Mouse (Mus musculus) liver, embryonic 11.5 days (tissue): Measurements from ENCODE around the gene Etv2. TPM values are rescaled to one million over a fixed set of nuclear protein-coding genes. Genes with fewer than 3 reads are reported as not detected.

Experiments used
- ATAC-seq: fragments of 200-750 bp; cut with Nextera tagmentation; replicated peaks from 2 replicates; pipeline ENCODE4 v1.8.0; 2017; ENCODE audit warnings: moderate number of reproducible peaks, mild to moderate bottlenecking, moderate TSS enrichment, moderate library complexity; ENCODE audit not compliant: low FRiP score
- DNase-seq: peaks from one replicate; pipeline ENCODE4 v3.0.0-alpha.2; 2017; ENCODE audit warnings: low spot score
- H3K27ac ChIP-seq: fragments of 300-500 bp; sonication (generic); 2 replicates; pipeline ENCODE4 v1.5.1; 2014; ENCODE audit warnings: mild to moderate bottlenecking, low read depth, low read length, control low read depth
- H3K27me3 ChIP-seq: fragments of 300-500 bp; sonication (generic); replicated peaks from 2 replicates; pipeline ENCODE4 v1.6.1; 2014; ENCODE audit warnings: low read length, mixed read lengths; ENCODE audit not compliant: control insufficient read depth, insufficient read depth
- H3K36me3 ChIP-seq: fragments of 300-500 bp; sonication (generic); 2 replicates; pipeline ENCODE4 v1.6.1; 2014; ENCODE audit warnings: mild to moderate bottlenecking, low read length, moderate library complexity, mixed read lengths; ENCODE audit not compliant: control insufficient read depth, insufficient read depth
- H3K4me1 ChIP-seq: fragments of 300-500 bp; sonication (generic); replicated peaks from 2 replicates; pipeline ENCODE4 v1.6.1; 2014; ENCODE audit warnings: low read length, mixed read lengths; ENCODE audit not compliant: control insufficient read depth, insufficient read depth
- H3K4me2 ChIP-seq: fragments of 300-500 bp; sonication (generic); 2 replicates; pipeline ENCODE4 v1.6.1; 2014; ENCODE audit warnings: mild to moderate bottlenecking, control low read depth, moderate library complexity
- H3K4me3 ChIP-seq: fragments of 300-500 bp; sonication (generic); 2 replicates; pipeline ENCODE4 v1.5.1; 2014; ENCODE audit warnings: low read depth, low read length, control low read depth
- H3K9ac ChIP-seq: fragments of 300-500 bp; sonication (generic); 2 replicates; pipeline ENCODE4 v1.6.1; 2014; ENCODE audit warnings: low read depth, low read length, control low read depth
- H3K9me3 ChIP-seq: fragments of 300-500 bp; sonication (generic); 2 replicates; pipeline ENCODE4 v1.6.1; 2016; ENCODE audit warnings: low read length, inconsistent platforms, mixed read lengths; ENCODE audit not compliant: control insufficient read depth
- WGBS: fragments of 180-500 bp; shearing (Covaris S2); extraction: QIAGEN DNeasy Blood & Tissue Kit; methylation state at CpG from one replicate; pipeline ENCODE4 v1.1.7; 2014; 5-methylcytosine and 5-hydroxymethylcytosine counted together
- polyA plus RNA-seq: library from polyadenylated mRNA; unstranded; fragments of >200 nt; fragmentation: Nextera tagmentation; extraction: Ambion mirVana; gene quantifications from 2 replicates; pipeline ENCODE4 v1.2.1, GENCODE M21; 2014

Etv2 gene
- polyA plus RNA-seq, 1 experiment from 2014 or later = 0.16 TPM

DNA sequence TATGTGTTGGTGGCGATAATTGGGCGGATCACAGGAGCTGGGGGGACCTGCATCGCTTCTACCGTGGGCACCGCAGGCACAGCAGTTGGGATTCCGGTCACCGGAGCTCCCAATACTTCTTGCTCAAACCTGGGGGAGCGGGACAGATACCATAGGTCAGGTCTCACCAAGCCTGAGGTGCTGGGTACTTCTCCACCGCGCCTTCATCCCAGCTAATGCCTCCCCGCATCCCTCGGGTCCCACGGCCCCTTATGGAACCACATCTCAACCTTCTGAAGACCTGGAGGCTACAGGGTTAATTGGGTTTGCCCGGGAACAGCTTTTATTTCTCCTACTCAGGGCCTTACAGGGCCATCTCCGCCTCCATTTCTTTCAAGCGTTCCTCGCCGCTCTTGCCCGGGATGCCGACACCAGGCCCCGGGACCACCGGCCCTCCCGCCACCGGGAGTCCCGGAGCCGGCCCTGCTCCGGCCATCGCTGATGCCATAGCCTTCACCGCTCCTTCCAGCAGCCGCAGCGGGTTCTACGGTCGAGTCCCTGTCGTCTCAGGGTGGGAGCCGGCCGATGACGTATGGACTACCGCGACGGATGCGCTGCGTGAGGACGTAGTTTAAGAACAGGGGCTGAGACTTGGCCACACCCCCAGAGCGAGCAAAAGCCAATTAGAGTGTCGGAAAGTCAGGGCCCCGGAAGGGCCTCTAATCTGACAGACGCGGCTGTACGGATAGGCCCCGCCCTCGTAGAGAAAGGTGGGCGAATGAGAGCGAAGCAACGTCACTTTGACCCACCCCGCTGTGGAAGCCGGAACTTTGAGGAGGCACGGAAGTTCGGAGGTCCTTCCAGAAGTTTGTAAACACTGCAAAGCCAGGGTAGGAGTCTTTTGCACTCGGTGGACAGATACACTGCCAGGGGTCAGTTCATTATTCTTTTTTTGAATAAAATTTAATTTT, 14.2 kb upstream of the Etv2 start, which contains the start of gene Rbm42:
Gene Rbm42, minus strand, starts transcription at position 727 of the 950 bp plus-strand sequence.
- H3K27ac ChIP-seq = no peak within 1 kb of the TSS
- 2% methylated on average over 59 of the region's 59 CpGs for WGBS
- no peaks in the 10 kb centered on the region for H3K27me3 ChIP-seq
- H3K4me3 ChIP-seq = peak within 1 kb of the TSS; percentile 89
- DNase-seq = peak; percentile 97
- peaks cover 29% of the 10 kb centered on the region for H3K36me3 ChIP-seq
- peak; percentile 100 for ATAC-seq
- H3K9ac ChIP-seq = peak within 1 kb of the TSS; percentile 85
- peak within 1 kb of the TSS; percentile 97 for H3K4me2 ChIP-seq
- H3K9me3 ChIP-seq = no peaks in the 10 kb centered on the region
- peaks cover 4% of the 10 kb centered on the region for H3K4me1 ChIP-seq

DNA sequence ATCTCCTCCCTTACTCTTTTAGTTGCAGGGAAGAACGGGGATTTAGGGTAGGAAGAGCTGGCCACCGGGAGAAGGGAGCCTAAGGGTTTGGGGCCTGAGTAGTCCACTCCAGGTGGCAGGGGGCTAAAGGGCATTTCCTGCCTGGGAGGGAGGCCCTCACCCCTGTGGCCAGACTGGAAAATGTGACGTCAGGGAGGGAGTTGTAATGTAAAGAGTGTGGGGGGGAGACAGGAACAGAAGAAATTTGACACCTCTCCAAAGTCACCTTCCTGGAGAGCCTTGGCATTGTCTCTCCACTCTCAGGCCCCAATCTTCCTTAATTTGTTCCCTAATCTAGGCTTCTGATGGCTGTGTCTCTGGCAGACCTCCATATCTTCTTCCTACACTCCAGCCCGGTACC, 3.4 kb upstream of the Etv2 start:
- WGBS = 25% methylated on average over 4 of the region's 4 CpGs
- DNase-seq (no peak), ATAC-seq (no peak)
- Histone ChIP-seq H3K36me3 (peaks cover 21% of the 10 kb centered on the region), H3K27me3 (peaks cover 24% of the 10 kb centered on the region), H3K27ac (no peak overlapping the region), H3K9me3 (no peaks in the 10 kb centered on the region), H3K4me2 (no peak overlapping the region), H3K4me1 (peaks cover 21% of the 10 kb centered on the region; the same call in 1 of the 2 replicates), H3K4me3 (no peak overlapping the region), H3K9ac (no peak overlapping the region)

DNA sequence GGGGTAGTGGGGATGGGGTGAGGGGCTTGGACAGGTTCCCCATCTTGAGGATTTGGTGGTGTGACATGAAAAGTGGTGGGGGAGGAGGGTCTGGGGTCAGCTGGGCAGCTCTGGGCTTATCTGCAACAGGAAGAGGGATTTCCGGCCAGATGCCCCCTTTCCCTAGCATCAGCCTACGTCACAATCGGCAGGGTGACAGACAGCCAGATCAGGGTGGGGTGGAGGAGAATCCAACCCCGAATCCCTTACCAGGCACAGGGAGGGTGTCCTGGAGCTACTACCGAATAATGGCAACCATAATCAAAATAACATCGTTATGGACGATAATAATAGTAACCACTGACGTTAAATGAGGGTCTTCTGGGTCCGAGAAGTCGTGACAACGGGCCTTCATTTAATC, 743 bp upstream of the Etv2 start:
- 19% methylated on average over 11 of the region's 11 CpGs for WGBS
- H3K9me3 ChIP-seq = no peaks in the 10 kb centered on the region
- no peak overlapping the region for H3K27ac ChIP-seq
- no peak for DNase-seq
- 0 out of 2 replicates have a peak overlapping the region, but pooled peaks have one; percentile 5 for H3K9ac ChIP-seq
- peaks cover 42% of the 10 kb centered on the region for H3K27me3 ChIP-seq
- H3K4me3 ChIP-seq = no peak overlapping the region
- ATAC-seq = no peak; the same call in 1 of the 2 replicates
- H3K36me3 ChIP-seq = peaks cover 7% of the 10 kb centered on the region; the same call in 1 of the 2 replicates
- peaks cover 21% of the 10 kb centered on the region; the same call in 1 of the 2 replicates for H3K4me1 ChIP-seq
- peak overlapping the region; percentile 68 for H3K4me2 ChIP-seq

- ATAC-seq = peak; percentile 72
- Histone ChIP-seq H3K27me3 (peaks cover 42% of the 10 kb centered on the region), H3K9ac (no peak overlapping the region)
Measured at GRCm38 (mm10) chr7:30634621-30635020, 1.0 kb downstream of the Etv2 start.

DNA sequence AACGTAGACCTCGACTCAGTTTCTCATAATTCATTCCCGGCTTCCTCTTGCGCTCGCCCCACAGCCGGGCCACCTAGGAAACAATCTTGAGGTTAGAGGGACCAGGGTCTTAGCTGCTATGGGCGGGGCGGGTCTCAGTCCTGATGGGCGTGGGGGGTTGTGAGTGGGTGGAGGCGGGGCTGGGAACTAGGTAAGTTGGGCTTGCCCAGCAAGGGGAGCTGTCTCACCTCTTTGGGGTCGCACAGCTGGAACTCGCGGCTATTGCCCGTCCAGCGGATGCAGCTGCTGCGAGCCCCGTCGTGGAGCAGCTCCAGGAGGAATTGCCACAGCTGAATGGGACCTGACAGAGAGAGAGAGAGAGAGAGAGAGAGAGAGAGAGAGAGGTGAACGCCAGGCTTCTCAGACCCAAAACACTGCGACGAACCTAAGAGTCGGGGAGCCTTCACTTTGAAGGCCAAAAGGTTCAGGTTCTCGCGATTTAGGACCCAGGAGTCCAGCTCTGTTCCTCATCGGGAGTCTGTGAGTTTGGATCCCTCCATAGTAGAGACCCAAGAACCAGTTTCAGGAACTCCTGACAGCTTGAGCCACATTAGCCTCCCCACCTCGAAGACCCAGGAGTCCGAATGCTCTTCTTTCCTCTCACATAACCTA, 1.8 kb downstream of the Etv2 start:
- 18% methylated on average over 27 of the region's 27 CpGs for WGBS

More at GRCm38 (mm10) chr7:30634621-30635020, 1.0 kb downstream of the Etv2 start:
- H3K27ac ChIP-seq = no peak overlapping the region
- H3K36me3 ChIP-seq = no peaks in the 10 kb centered on the region
- DNase-seq = peak; percentile 80
- H3K4me1 ChIP-seq = peaks cover 21% of the 10 kb centered on the region; the same call in 1 of the 2 replicates
- WGBS = 2% methylated on average over 20 of the region's 20 CpGs
- H3K9me3 ChIP-seq = no peaks in the 10 kb centered on the region
- peak overlapping the region; percentile 68 for H3K4me2 ChIP-seq
- H3K4me3 ChIP-seq = peak overlapping the region; percentile 38

GRCm38 (mm10) chr7:30629013-30629412, 6.6 kb downstream of the Etv2 start:
- ATAC-seq (no peak), DNase-seq (no peak)
- H3K27me3 ChIP-seq = peaks cover 17% of the 10 kb centered on the region
- no peaks in the 10 kb centered on the region for H3K9me3 ChIP-seq
- H3K36me3 ChIP-seq = peaks cover 6% of the 10 kb centered on the region; the same call in 1 of the 2 replicates
- no peak overlapping the region for H3K4me2 ChIP-seq
- peaks cover 7% of the 10 kb centered on the region for H3K4me1 ChIP-seq
- no peak overlapping the region for H3K27ac ChIP-seq
- H3K9ac ChIP-seq = no peak overlapping the region
- no peak overlapping the region for H3K4me3 ChIP-seq

More for the DNA sequence above, 1.8 kb downstream of the Etv2 start:
- no peaks in the 10 kb centered on the region for H3K9me3 ChIP-seq
- DNase-seq (no peak), ATAC-seq (no peak)
- H3K4me2 ChIP-seq = peak overlapping the region; percentile 68
- H3K4me3 ChIP-seq = no peak overlapping the region
- H3K36me3 ChIP-seq = no peaks in the 10 kb centered on the region
- peaks cover 42% of the 10 kb centered on the region for H3K27me3 ChIP-seq
- peaks cover 17% of the 10 kb centered on the region; the same call in 1 of the 2 replicates for H3K4me1 ChIP-seq
- no peak overlapping the region; the same call in 1 of the 2 replicates for H3K9ac ChIP-seq
- H3K27ac ChIP-seq = no peak overlapping the region

DNA sequence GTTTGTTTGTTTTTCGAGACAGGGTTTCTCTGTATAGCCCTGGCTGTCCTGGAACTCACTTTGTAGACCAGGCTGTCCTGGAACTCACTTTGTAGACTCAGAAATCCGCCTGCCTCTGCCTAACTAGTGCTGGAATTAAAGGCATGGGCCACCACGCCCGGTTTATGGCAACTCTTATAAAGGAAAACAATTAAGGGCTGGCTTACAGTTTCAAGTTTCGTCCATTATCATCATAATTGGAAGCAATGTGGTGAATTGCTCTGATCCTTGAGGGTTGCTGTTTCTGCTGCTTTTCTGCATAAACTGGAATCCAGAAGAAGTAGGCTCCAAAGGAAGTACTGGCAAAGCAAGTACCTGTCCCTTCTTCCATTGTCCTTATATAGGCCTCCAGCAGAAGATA, 9.0 kb downstream of the Etv2 start:
- Histone ChIP-seq H3K4me2 (peak overlapping the region; percentile 93; the same call in 1 of the 2 replicates), H3K9ac (no peak overlapping the region), H3K27ac (no peak overlapping the region), H3K9me3 (no peaks in the 10 kb centered on the region), H3K36me3 (peaks cover 25% of the 10 kb centered on the region), H3K4me1 (peaks cover 7% of the 10 kb centered on the region), H3K4me3 (no peak overlapping the region), H3K27me3 (no peaks in the 10 kb centered on the region)
- no peak for DNase-seq
- WGBS = 80% methylated on average over 5 of the region's 5 CpGs
- ATAC-seq = no peak

DNA sequence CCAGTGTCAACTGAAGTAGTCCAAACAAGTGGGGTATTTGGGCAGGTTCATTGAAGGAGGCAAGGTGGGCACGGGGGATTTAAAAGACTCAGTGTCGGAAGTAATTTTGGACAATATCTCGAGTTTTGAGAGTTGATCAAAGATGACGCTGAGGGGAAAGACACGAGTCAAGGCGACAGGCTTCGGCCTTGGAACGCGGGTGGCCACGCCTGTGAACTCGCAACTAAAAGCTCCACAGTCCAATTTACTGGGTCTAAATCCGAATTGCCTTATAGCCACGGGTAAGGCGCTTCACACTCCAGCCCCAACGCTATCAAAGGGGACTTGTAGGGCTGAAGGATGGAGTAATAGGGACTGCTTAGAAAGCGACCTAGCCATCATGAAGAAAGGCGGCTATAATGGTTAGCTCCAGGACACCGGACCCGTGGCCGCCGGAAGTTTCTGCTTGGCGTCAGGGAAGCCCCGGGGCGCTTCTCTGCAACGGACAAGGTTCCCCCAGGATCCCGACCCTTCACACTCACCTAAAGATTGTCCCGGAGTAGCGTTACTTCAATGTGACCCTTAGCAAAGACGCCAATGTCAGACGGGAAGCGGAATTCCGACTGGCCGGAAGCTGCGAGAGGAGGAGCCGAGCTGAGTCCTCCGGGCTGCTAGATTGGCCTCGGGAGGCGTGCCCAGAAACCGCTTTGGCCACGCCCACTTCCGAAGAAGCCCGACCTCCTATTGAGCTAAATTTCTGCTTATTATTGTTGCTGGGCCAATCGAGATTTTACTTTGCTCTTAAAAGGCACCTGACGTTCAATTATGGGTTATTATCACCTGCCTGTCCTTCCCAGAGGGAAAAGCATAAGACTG, 9.9 kb downstream of the Etv2 start, which contains the start of gene Cox6b1:
Gene Cox6b1, minus strand, starts transcription at position 622 of the 855 bp plus-strand sequence.
- H3K4me2 ChIP-seq = peak within 1 kb of the TSS; percentile 93
- 1% methylated on average over 44 of the region's 44 CpGs for WGBS
- no peaks in the 10 kb centered on the region for H3K27me3 ChIP-seq
- DNase-seq (peak; percentile 86), ATAC-seq (peak; percentile 93)
- peak within 1 kb of the TSS; percentile 81 for H3K9ac ChIP-seq
- H3K27ac ChIP-seq = 0 out of 2 replicates have a peak within 1 kb of the TSS, but pooled peaks have one; percentile 10
- peaks cover 7% of the 10 kb centered on the region for H3K4me1 ChIP-seq
- peak within 1 kb of the TSS; percentile 79 for H3K4me3 ChIP-seq
- peaks cover 30% of the 10 kb centered on the region for H3K36me3 ChIP-seq
- H3K9me3 ChIP-seq = no peaks in the 10 kb centered on the region
